Mouse (Mus musculus) hindbrain, embryonic 16.5 days (tissue): ENCODE results near the gene Pak7. TPM values are rescaled to one million over a fixed set of nuclear protein-coding genes. Genes with fewer than 3 reads are reported as not detected.
A peak's percentile ranks its signal among the peaks of the same experiment; 100 is the strongest.
"Not testable (repeated sequence)": the region's sequence is repeated elsewhere in the genome, so short reads cannot be mapped to it uniquely, and the experiment has no call there.

Experiments used
- ATAC-seq: fragments of 200-750 bp; cut with Nextera tagmentation; 2 replicates; pipeline ENCODE4 v1.8.0; 2017; ENCODE audit warnings: moderate TSS enrichment, moderate library complexity
- H3K27ac ChIP-seq: fragments of 300-500 bp; sonication (generic); 2 replicates; pipeline ENCODE4 v1.5.1; 2014; ENCODE audit warnings: low read depth, mild to moderate bottlenecking, control low read depth, low read length, moderate library complexity
- H3K27me3 ChIP-seq: fragments of 300-500 bp; sonication (generic); replicated peaks from 2 replicates; pipeline ENCODE4 v1.6.1; 2014; ENCODE audit warnings: low read length; ENCODE audit not compliant: control insufficient read depth, insufficient read depth
- H3K36me3 ChIP-seq: fragments of 300-500 bp; sonication (generic); 2 replicates; pipeline ENCODE4 v1.6.1; 2014; ENCODE audit warnings: mild to moderate bottlenecking, low read length, moderate library complexity, mixed read lengths; ENCODE audit not compliant: control insufficient read depth, insufficient read depth
- H3K4me1 ChIP-seq: fragments of 300-500 bp; sonication (generic); 2 replicates; pipeline ENCODE4 v1.6.1; 2014; ENCODE audit warnings: low read depth, low read length; ENCODE audit not compliant: control insufficient read depth, insufficient read depth
- H3K4me2 ChIP-seq: fragments of 300-500 bp; sonication (generic); 2 replicates; pipeline ENCODE4 v1.6.1; 2014; ENCODE audit warnings: mild to moderate bottlenecking, low read length, control low read depth, moderate library complexity
- H3K4me3 ChIP-seq: fragments of 300-500 bp; sonication (generic); 2 replicates; pipeline ENCODE4 v1.5.1; 2014; ENCODE audit warnings: mild to moderate bottlenecking, low read length, control low read depth, moderate library complexity
- H3K9ac ChIP-seq: fragments of 300-500 bp; sonication (generic); 2 replicates; pipeline ENCODE4 v1.6.1; 2014; ENCODE audit warnings: low read depth, mild to moderate bottlenecking, control low read depth, low read length, moderate library complexity
- H3K9me3 ChIP-seq: fragments of 300-500 bp; sonication (generic); 2 replicates; pipeline ENCODE4 v1.6.1; 2014; ENCODE audit warnings: mild to moderate bottlenecking, low read length, moderate library complexity; ENCODE audit not compliant: control insufficient read depth
- WGBS: fragments of 180-500 bp; shearing (Covaris S2); extraction: QIAGEN DNeasy Blood & Tissue Kit; methylation state at CpG from one replicate; pipeline ENCODE4 v1.1.7; 2014; 5-methylcytosine and 5-hydroxymethylcytosine counted together
- polyA plus RNA-seq: library from polyadenylated mRNA; unstranded; fragments of >200 nt; fragmentation: Nextera tagmentation; extraction: Ambion mirVana; gene quantifications from 2 replicates; pipeline ENCODE4 v1.2.1, GENCODE M21; 2015

Pak7 gene
- polyA plus RNA-seq, 1 experiment from 2014 or later: 25.1 TPM

DNA sequence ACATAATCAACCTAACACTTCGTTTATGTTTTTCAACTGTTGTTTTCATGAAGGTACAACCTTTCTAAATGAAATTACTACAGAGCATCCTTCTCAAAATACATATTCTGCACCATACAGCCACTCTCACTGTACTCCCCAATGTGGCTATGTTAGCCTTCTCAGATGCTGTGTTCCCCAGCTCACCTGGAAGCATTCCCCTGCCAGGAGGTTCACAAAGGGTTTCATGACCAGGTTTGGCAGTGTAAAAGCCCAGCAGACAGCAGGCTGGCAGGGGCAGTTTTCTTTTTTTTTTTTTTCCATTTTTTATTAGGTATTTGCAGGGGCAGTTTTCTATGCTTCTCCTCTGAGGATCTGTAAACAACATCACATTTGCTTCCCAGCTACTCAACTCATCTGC lies 105.7 kb downstream of the Pak7 start:
- Histone ChIP-seq H3K4me1 (no peaks in the 10 kb centered on the region), H3K36me3 (no peaks in the 10 kb centered on the region), H3K4me2 (no peak overlapping the region), H3K27me3 (no peaks in the 10 kb centered on the region), H3K9me3 (no peaks in the 10 kb centered on the region), H3K4me3 (no peak overlapping the region), H3K27ac (no peak overlapping the region), H3K9ac (no peak overlapping the region)
- WGBS: 91% methylated on average over 1 of the region's 1 CpGs
- no peak for ATAC-seq

GRCm38 (mm10) chr2:136241960-136242359 lies 145.8 kb downstream of the Pak7 start:
- ATAC-seq, H3K27ac ChIP-seq, H3K4me1 ChIP-seq, H3K4me3 ChIP-seq, H3K36me3 ChIP-seq, H3K27me3 ChIP-seq, H3K9me3 ChIP-seq, H3K9ac ChIP-seq, H3K4me2 ChIP-seq: not testable (repeated sequence)
- WGBS: 80% methylated on average over 4 of the region's 4 CpGs

- Histone ChIP-seq H3K27me3 (no peaks in the 10 kb centered on the region), H3K4me1 (no peaks in the 10 kb centered on the region), H3K27ac (no peak overlapping the region), H3K4me3 (no peak overlapping the region), H3K4me2 (no peak overlapping the region), H3K9ac (no peak overlapping the region), H3K9me3 (no peaks in the 10 kb centered on the region; the same call in 1 of the 2 replicates), H3K36me3 (no peaks in the 10 kb centered on the region)
- ATAC-seq: no peak
- WGBS: 95% methylated on average over 8 of the region's 8 CpGs
These were observed 156.5 kb downstream of the Pak7 start for GRCm38 (mm10) chr2:136231228-136231627.

DNA sequence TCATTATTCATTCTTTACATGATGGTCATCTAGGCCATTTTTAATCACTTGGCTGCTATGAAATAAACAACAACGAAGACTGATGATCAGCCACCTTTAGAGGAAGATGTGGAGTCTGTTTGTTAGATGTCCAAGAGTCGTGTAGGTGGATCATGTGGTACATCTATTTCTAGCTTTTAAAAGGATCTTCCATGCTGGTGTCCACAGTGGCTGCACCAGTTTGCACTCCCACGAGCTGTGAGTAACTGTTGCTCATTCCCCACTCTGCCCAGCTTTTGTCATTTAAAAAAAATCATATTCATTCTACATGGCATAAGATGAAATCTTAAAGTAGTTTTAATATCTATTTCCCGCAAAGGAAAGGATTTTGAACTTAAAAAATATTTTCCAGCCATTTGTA lies 183.7 kb downstream of the Pak7 start:
- H3K27me3 ChIP-seq: no peaks in the 10 kb centered on the region
- H3K27ac ChIP-seq: no peak overlapping the region
- no peak overlapping the region for H3K4me3 ChIP-seq
- no peak overlapping the region for H3K9ac ChIP-seq
- ATAC-seq: no peak
- no peaks in the 10 kb centered on the region for H3K9me3 ChIP-seq
- H3K4me2 ChIP-seq: no peak overlapping the region
- H3K4me1 ChIP-seq: no peaks in the 10 kb centered on the region
- no peaks in the 10 kb centered on the region for H3K36me3 ChIP-seq
- WGBS: 84% methylated on average over 4 of the region's 4 CpGs

DNA sequence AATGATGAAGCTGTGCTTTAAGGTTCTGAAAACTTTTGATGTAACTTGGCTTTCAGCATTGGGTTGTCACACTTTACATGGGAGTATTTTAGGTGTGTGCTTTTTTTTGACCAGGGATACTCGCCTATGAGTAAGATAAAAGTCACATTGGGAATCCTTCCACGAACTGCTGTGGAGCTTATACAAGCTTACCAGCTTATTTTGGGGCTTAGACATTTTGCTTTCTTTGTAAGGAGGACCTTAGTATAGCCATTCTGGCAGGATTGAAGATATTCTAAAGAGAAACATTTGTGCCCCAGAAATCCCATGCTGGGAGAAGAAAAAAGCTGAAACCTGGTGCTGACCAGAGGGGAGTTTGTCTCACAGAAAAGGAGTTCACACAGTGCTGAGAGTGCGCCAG lies 212.7 kb downstream of the Pak7 start:
- H3K4me3 ChIP-seq: no peak overlapping the region
- H3K4me2 ChIP-seq: no peak overlapping the region
- no peak overlapping the region for H3K9ac ChIP-seq
- H3K27ac ChIP-seq: no peak overlapping the region
- H3K9me3 ChIP-seq: no peaks in the 10 kb centered on the region
- no peaks in the 10 kb centered on the region for H3K4me1 ChIP-seq
- no peaks in the 10 kb centered on the region for H3K27me3 ChIP-seq
- 85% methylated on average over 3 of the region's 3 CpGs for WGBS
- ATAC-seq: no peak
- H3K36me3 ChIP-seq: no peaks in the 10 kb centered on the region

DNA sequence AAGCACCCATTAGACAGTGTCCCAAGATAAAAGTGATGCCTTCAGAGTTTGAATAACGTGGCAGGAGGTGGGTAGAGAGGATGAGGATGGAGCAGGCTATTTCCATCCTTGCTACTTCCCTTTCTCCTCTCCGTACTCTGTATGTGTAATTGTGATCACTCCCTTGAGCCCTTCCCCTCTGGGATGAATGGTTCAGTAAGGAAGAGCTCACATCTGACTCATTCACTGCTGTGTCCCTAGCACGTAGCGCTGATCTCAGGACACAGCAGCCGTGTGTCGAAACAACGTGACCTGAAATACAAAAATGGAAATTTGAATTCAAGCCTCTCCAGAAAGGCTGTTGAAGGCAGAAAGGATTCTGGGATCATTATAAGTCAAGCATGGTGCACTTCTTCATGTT lies 237.0 kb downstream of the Pak7 start:
- no peak for ATAC-seq
- no peak overlapping the region for H3K4me3 ChIP-seq
- H3K4me2 ChIP-seq: no peak overlapping the region
- WGBS: 76% methylated on average over 7 of the region's 7 CpGs
- no peaks in the 10 kb centered on the region for H3K36me3 ChIP-seq
- H3K9me3 ChIP-seq: no peaks in the 10 kb centered on the region
- no peak overlapping the region for H3K9ac ChIP-seq
- no peak overlapping the region for H3K27ac ChIP-seq
- no peaks in the 10 kb centered on the region for H3K4me1 ChIP-seq
- H3K27me3 ChIP-seq: no peaks in the 10 kb centered on the region

DNA sequence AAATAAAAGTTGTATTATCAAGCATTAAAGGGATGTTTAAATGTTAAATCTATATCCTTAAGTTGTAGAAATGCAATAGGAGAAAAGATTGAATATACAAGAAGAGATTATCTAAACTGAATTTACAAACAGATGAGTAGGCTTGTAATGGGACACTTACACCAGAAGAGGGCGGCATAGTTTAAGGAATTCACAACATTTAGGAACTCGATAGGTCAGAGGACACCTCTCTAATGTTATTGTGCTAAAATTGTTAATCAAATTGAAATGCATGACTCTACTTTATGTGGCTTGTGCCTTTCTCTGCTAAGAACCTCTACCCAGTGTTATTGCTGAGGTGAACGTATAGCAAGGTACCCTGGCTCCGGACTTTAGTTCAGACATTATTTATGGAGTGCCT lies 238.2 kb downstream of the Pak7 start:
- H3K27ac ChIP-seq: no peak overlapping the region
- no peak overlapping the region for H3K4me2 ChIP-seq
- no peaks in the 10 kb centered on the region for H3K9me3 ChIP-seq
- no peak overlapping the region for H3K4me3 ChIP-seq
- H3K4me1 ChIP-seq: no peaks in the 10 kb centered on the region
- 35% methylated on average over 4 of the region's 4 CpGs for WGBS
- no peak overlapping the region for H3K9ac ChIP-seq
- no peaks in the 10 kb centered on the region for H3K36me3 ChIP-seq
- peak; percentile 35; the same call in 1 of the 2 replicates for ATAC-seq
- no peaks in the 10 kb centered on the region for H3K27me3 ChIP-seq

- no peak overlapping the region for H3K27ac ChIP-seq
These were observed 238.8 kb downstream of the Pak7 start for GRCm38 (mm10) chr2:136148999-136149398.

GRCm38 (mm10) chr2:136140807-136141206 lies 247.0 kb downstream of the Pak7 start:
- ATAC-seq: 0 out of 2 replicates have a peak, but pooled peaks have one; percentile 31
- Histone ChIP-seq H3K27ac (no peak overlapping the region), H3K27me3 (no peaks in the 10 kb centered on the region), H3K4me2 (no peak overlapping the region), H3K9me3 (no peaks in the 10 kb centered on the region), H3K4me1 (no peaks in the 10 kb centered on the region), H3K36me3 (no peaks in the 10 kb centered on the region), H3K4me3 (no peak overlapping the region), H3K9ac (no peak overlapping the region)
- WGBS: 66% methylated on average over 2 of the region's 2 CpGs

More at GRCm38 (mm10) chr2:136148999-136149398, 238.8 kb downstream of the Pak7 start:
- no peak overlapping the region for H3K9ac ChIP-seq
- no peak overlapping the region for H3K4me3 ChIP-seq
- H3K9me3 ChIP-seq: no peaks in the 10 kb centered on the region
- 2% methylated on average over 6 of the region's 6 CpGs for WGBS
- H3K36me3 ChIP-seq: no peaks in the 10 kb centered on the region
- ATAC-seq: peak; percentile 93
- peak overlapping the region; percentile 44 for H3K4me2 ChIP-seq
- H3K27me3 ChIP-seq: no peaks in the 10 kb centered on the region
- no peaks in the 10 kb centered on the region for H3K4me1 ChIP-seq
